Mouse (Mus musculus): ENCODE measurements around the gene Tgfbrap1.

Tgfbrap1 gene

GRCm38 (mm10) chr1:43112882-43113281 lies 14.4 kb upstream of the Tgfbrap1 start:
- no peak for DNase-seq (ENCODE audit: extremely low spot score, low spot score)

- peak; percentile 42 for DNase-seq (ENCODE audit: extremely low spot score, low spot score)
Observed at GRCm38 (mm10) chr1:43110556-43110955, 12.1 kb upstream of the Tgfbrap1 start.

- no peak for DNase-seq (ENCODE audit: extremely low spot score, low spot score)
Observed at GRCm38 (mm10) chr1:43108729-43109128, 10.3 kb upstream of the Tgfbrap1 start.

GRCm38 (mm10) chr1:43094206-43094605 lies 4.2 kb downstream of the Tgfbrap1 start:
- DNase-seq (ENCODE audit: extremely low spot score, low spot score), result no peak

GRCm38 (mm10) chr1:43092056-43093015 lies 6.1 kb downstream of the Tgfbrap1 start:
- peak; percentile 84 for DNase-seq (ENCODE audit: extremely low spot score, low spot score)

- peak; percentile 28 for DNase-seq (ENCODE audit: extremely low spot score, low spot score)
Observed at GRCm38 (mm10) chr1:43091306-43092055, 7.0 kb downstream of the Tgfbrap1 start.

GRCm38 (mm10) chr1:43090418-43090817 lies 8.0 kb downstream of the Tgfbrap1 start:
- no peak for DNase-seq (ENCODE audit: extremely low spot score, low spot score)

- peak; percentile 5 for DNase-seq (ENCODE audit: extremely low spot score, low spot score)
Observed at GRCm38 (mm10) chr1:43082946-43083345, 15.5 kb downstream of the Tgfbrap1 start.

GRCm38 (mm10) chr1:43078124-43078523 lies 20.3 kb downstream of the Tgfbrap1 start:
- no peak for DNase-seq (ENCODE audit: extremely low spot score, low spot score)

GRCm38 (mm10) chr1:43074791-43075190 lies 23.6 kb downstream of the Tgfbrap1 start:
- no peak for DNase-seq (ENCODE audit: extremely low spot score, low spot score)

- DNase-seq (ENCODE audit: extremely low spot score, low spot score), result no peak
Observed at GRCm38 (mm10) chr1:43072561-43072960, 25.9 kb downstream of the Tgfbrap1 start.

GRCm38 (mm10) chr1:43072028-43072427 lies 26.4 kb downstream of the Tgfbrap1 start:
- no peak for DNase-seq (ENCODE audit: extremely low spot score, low spot score)

GRCm38 (mm10) chr1:43070726-43071125 lies 27.7 kb downstream of the Tgfbrap1 start:
- DNase-seq (ENCODE audit: extremely low spot score, low spot score), result no peak

- no peak for DNase-seq (ENCODE audit: extremely low spot score, low spot score)
Observed at GRCm38 (mm10) chr1:43067551-43067950, 30.9 kb downstream of the Tgfbrap1 start.

- no peak for DNase-seq (ENCODE audit: extremely low spot score, low spot score)
Observed at GRCm38 (mm10) chr1:43066573-43066972, 31.9 kb downstream of the Tgfbrap1 start.

GRCm38 (mm10) chr1:43065615-43066310 lies 32.7 kb downstream of the Tgfbrap1 start:
- DNase-seq (ENCODE audit: extremely low spot score, low spot score), result peak; percentile 71

GRCm38 (mm10) chr1:43051903-43052302 lies 46.5 kb downstream of the Tgfbrap1 start:
- no peak for DNase-seq (ENCODE audit: extremely low spot score, low spot score)

GRCm38 (mm10) chr1:43047811-43048210 lies 50.6 kb downstream of the Tgfbrap1 start:
- DNase-seq (ENCODE audit: extremely low spot score, low spot score), result no peak

GRCm38 (mm10) chr1:43046990-43047389 lies 51.4 kb downstream of the Tgfbrap1 start:
- DNase-seq (ENCODE audit: extremely low spot score, low spot score), result no peak

- no peak for DNase-seq (ENCODE audit: extremely low spot score, low spot score)
Observed at GRCm38 (mm10) chr1:43045204-43045982, 53.0 kb downstream of the Tgfbrap1 start.

GRCm38 (mm10) chr1:43042271-43042670 lies 56.2 kb downstream of the Tgfbrap1 start:
- no peak for DNase-seq (ENCODE audit: extremely low spot score, low spot score)

Data from neural tube, embryonic 10.5 days (tissue).